Mouse (Mus musculus) embryonic facial prominence, embryonic 10.5 days (tissue): ENCODE data around the gene Lamp3. TPM values are rescaled to one million over a fixed set of nuclear protein-coding genes. Genes with fewer than 3 reads are reported as not detected.
"Not testable (repeated sequence)": the region's sequence is repeated elsewhere in the genome, so short reads cannot be mapped to it uniquely, and the experiment has no call there.

Experiments
- DNase-seq: peaks from one replicate; pipeline ENCODE4 v3.0.0-alpha.2; 2017; ENCODE audit warnings: low spot score
- H3K27ac ChIP-seq: fragments of 300-500 bp; sonication (generic); replicated peaks from 2 replicates; pipeline ENCODE4 v1.5.1; 2016; ENCODE audit warnings: mild to moderate bottlenecking
- H3K27me3 ChIP-seq: fragments of 300-500 bp; sonication (generic); replicated peaks from 2 replicates; pipeline ENCODE4 v1.6.1; 2016; ENCODE audit warnings: low read depth, mild to moderate bottlenecking; ENCODE audit not compliant: poor library complexity, severe bottlenecking
- H3K36me3 ChIP-seq: fragments of 300-500 bp; sonication (generic); replicated peaks from 2 replicates; pipeline ENCODE4 v1.6.1; 2016; ENCODE audit warnings: mild to moderate bottlenecking, moderate library complexity
- H3K4me1 ChIP-seq: fragments of 300-500 bp; sonication (generic); 2 replicates; pipeline ENCODE4 v1.6.1; 2016
- H3K4me3 ChIP-seq: fragments of 300-500 bp; sonication (generic); 2 replicates; pipeline ENCODE4 v1.5.1; 2016; ENCODE audit warnings: mild to moderate bottlenecking, moderate library complexity
- H3K9me3 ChIP-seq: fragments of 300-500 bp; sonication (generic); 2 replicates; pipeline ENCODE4 v1.6.1; 2016; ENCODE audit warnings: mild to moderate bottlenecking
- WGBS: fragments of 180-500 bp; shearing (Covaris S2); methylation state at CpG from one replicate; pipeline ENCODE4 v1.1.7; 2016; 5-methylcytosine and 5-hydroxymethylcytosine counted together
- polyA plus RNA-seq: library from polyadenylated mRNA; unstranded; fragments of >200 nt; fragmentation: Nextera tagmentation; extraction: Ambion mirVana; gene quantifications from 2 replicates; pipeline ENCODE4 v1.2.1, GENCODE M21; 2016

The Lamp3 gene
- polyA plus RNA-seq = 0.05 and 0.11 TPM in 2 replicates

GRCm38 (mm10) chr16:19706216-19706615 lies at the start of gene Lamp3:
TSS of gene Lamp3 (minus strand) at chr16:19706375.
- Histone ChIP-seq H3K27ac (no peak within 1 kb of the TSS), H3K36me3 (no peaks in the 10 kb centered on the region), H3K4me1 (no peaks in the 10 kb centered on the region), H3K9me3 (no peaks in the 10 kb centered on the region), H3K4me3 (no peak within 1 kb of the TSS), H3K27me3 (no peaks in the 10 kb centered on the region)
- DNase-seq = no peak

GRCm38 (mm10) chr16:19732896-19733295 lies 26.7 kb upstream of the Lamp3 start:
- H3K9me3 ChIP-seq = no peaks in the 10 kb centered on the region
- no peak overlapping the region for H3K27ac ChIP-seq
- H3K4me1 ChIP-seq = no peaks in the 10 kb centered on the region
- H3K36me3 ChIP-seq = no peaks in the 10 kb centered on the region
- whole genome bisulfite sequencing = 93% methylated on average over 1 of the region's 1 CpGs
- no peak overlapping the region for H3K4me3 ChIP-seq
- no peaks in the 10 kb centered on the region for H3K27me3 ChIP-seq
- DNase-seq = no peak

GRCm38 (mm10) chr16:19724139-19724538 lies 18.0 kb upstream of the Lamp3 start:
- 46% methylated on average over 2 of the region's 2 CpGs for WGBS
- H3K27ac ChIP-seq, DNase-seq, H3K27me3 ChIP-seq, H3K36me3 ChIP-seq, H3K4me3 ChIP-seq, H3K4me1 ChIP-seq, H3K9me3 ChIP-seq: not testable (repeated sequence)

- Histone ChIP-seq H3K4me1 (no peaks in the 10 kb centered on the region), H3K36me3 (no peaks in the 10 kb centered on the region), H3K9me3 (no peaks in the 10 kb centered on the region), H3K27me3 (no peaks in the 10 kb centered on the region), H3K4me3 (no peak overlapping the region), H3K27ac (no peak overlapping the region)
- 52% methylated on average over 2 of the region's 2 CpGs for WGBS
- no peak for DNase-seq
These were observed 14.8 kb upstream of the Lamp3 start for GRCm38 (mm10) chr16:19720959-19721358.

GRCm38 (mm10) chr16:19707381-19707780 lies 1.2 kb upstream of the Lamp3 start:
- Histone ChIP-seq H3K4me1 (no peaks in the 10 kb centered on the region), H3K4me3 (no peak overlapping the region), H3K9me3 (no peaks in the 10 kb centered on the region), H3K27me3 (no peaks in the 10 kb centered on the region), H3K36me3 (no peaks in the 10 kb centered on the region), H3K27ac (no peak overlapping the region)
- WGBS = 80% methylated on average over 1 of the region's 1 CpGs
- DNase-seq = no peak

GRCm38 (mm10) chr16:19699207-19699606 lies 7.0 kb downstream of the Lamp3 start:
- DNase-seq = no peak
- Histone ChIP-seq H3K27ac (no peak overlapping the region), H3K9me3 (no peaks in the 10 kb centered on the region), H3K27me3 (no peaks in the 10 kb centered on the region), H3K36me3 (no peaks in the 10 kb centered on the region), H3K4me1 (no peaks in the 10 kb centered on the region), H3K4me3 (no peak overlapping the region)

- Histone ChIP-seq H3K9me3 (0 out of 2 replicates have a peak, but pooled peaks cover 2% of the 10 kb centered on the region), H3K36me3 (no peaks in the 10 kb centered on the region), H3K4me3 (no peak overlapping the region), H3K27ac (no peak overlapping the region), H3K4me1 (no peaks in the 10 kb centered on the region), H3K27me3 (no peaks in the 10 kb centered on the region)
- 87% methylated on average over 2 of the region's 2 CpGs for WGBS
- DNase-seq = no peak
These were observed 35.3 kb downstream of the Lamp3 start for GRCm38 (mm10) chr16:19670768-19671357.

- WGBS = 57% methylated on average over 1 of the region's 1 CpGs
These were observed 39.9 kb downstream of the Lamp3 start for GRCm38 (mm10) chr16:19666312-19666711.

GRCm38 (mm10) chr16:19629816-19630215 lies 76.4 kb downstream of the Lamp3 start, which contains the start of gene Olfr171:
TSS of gene Olfr171 (minus strand) at chr16:19629916.
- Histone ChIP-seq H3K36me3 (no peaks in the 10 kb centered on the region), H3K27me3 (no peaks in the 10 kb centered on the region), H3K4me3 (no peak within 1 kb of the TSS), H3K4me1 (no peaks in the 10 kb centered on the region), H3K9me3 (peaks cover 13% of the 10 kb centered on the region), H3K27ac (no peak within 1 kb of the TSS)
- DNase-seq = no peak
- 80% methylated on average over 1 of the region's 1 CpGs for whole genome bisulfite sequencing

More at GRCm38 (mm10) chr16:19666312-19666711, 39.9 kb downstream of the Lamp3 start:
- Histone ChIP-seq H3K9me3 (0 out of 2 replicates have a peak, but pooled peaks cover 2% of the 10 kb centered on the region), H3K4me1 (no peaks in the 10 kb centered on the region), H3K36me3 (no peaks in the 10 kb centered on the region), H3K27me3 (no peaks in the 10 kb centered on the region), H3K27ac (no peak overlapping the region), H3K4me3 (no peak overlapping the region)
- no peak for DNase-seq

GRCm38 (mm10) chr16:19611782-19612181 lies 94.4 kb downstream of the Lamp3 start, which contains the start of gene Olfr170:
TSS of gene Olfr170 (minus strand) at chr16:19611882.
- H3K4me3 ChIP-seq, DNase-seq, H3K27me3 ChIP-seq, H3K4me1 ChIP-seq, H3K36me3 ChIP-seq, H3K9me3 ChIP-seq, H3K27ac ChIP-seq: not testable (repeated sequence)
- WGBS = 92% methylated on average over 2 of the region's 2 CpGs

Other genes with a start within 250 kb of the Lamp3 start
- gene Olfr166, start 222.7 kb downstream of the Lamp3 start, polyA plus RNA-seq = not detected in 2 replicates
- not detected in 2 replicates for gene Olfr167, start 184.1 kb downstream of the Lamp3 start, polyA plus RNA-seq
- gene Olfr168, start 170.8 kb downstream of the Lamp3 start, polyA plus RNA-seq = not detected in 2 replicates
- not detected in 2 replicates for gene Olfr169, start 134.6 kb downstream of the Lamp3 start, polyA plus RNA-seq
- not detected in 2 replicates for gene Olfr170, start 94.5 kb downstream of the Lamp3 start, polyA plus RNA-seq
- gene Olfr171, start 76.5 kb downstream of the Lamp3 start, polyA plus RNA-seq = not detected in 2 replicates
- 40.2 and 42.2 TPM in 2 replicates for gene B3gnt5, start 53.8 kb upstream of the Lamp3 start, polyA plus RNA-seq